ENCODE assay signal across 8 mouse cellular contexts in genomic region chr10:31606981-31607867, GRCm38 (mm10). TPM values are rescaled to one million over a fixed set of nuclear protein-coding genes. Genes with fewer than 3 reads are reported as not detected.
A peak's percentile ranks its signal among the peaks of the same experiment; 100 is the strongest.
DNase-seq lines count a peak whose midpoint lies in the region; ATAC-seq lines count a peak whose summit lies in the region.

No protein-coding gene starts in this region.

- ATAC-seq in forebrain, embryonic 14.5 days: no peak
- ATAC-seq in intestine, embryonic 16.5 days: peak; percentile 11; the same call in 1 of the 2 replicates

- DNase-seq in 3T3-L1 (ENCODE audit: low read depth, low spot score): peak; percentile 38
- peak; percentile 70 for DNase-seq in Muller cell, postnatal 12 days (ENCODE audit: inconsistent ontology term)
- DNase-seq in forebrain, embryonic 14.5 days (ENCODE audit: low spot score): peak; percentile 28
- DNase-seq in lung, postnatal 14 days: peak; percentile 23
- no peak for DNase-seq in frontal cortex, adult 2 months (ENCODE audit: extremely low spot score in 1 of 2, low spot score in 1 of 2)
- no peak for DNase-seq in right cerebral cortex, adult 18-20 months
- no peak for DNase-seq in thymus, adult 18-20 months

- peaks cover 14% of the 10 kb centered on the region for H3K4me1 ChIP-seq in forebrain, embryonic 14.5 days (ENCODE audit: control insufficient read depth, insufficient read depth, low read length)
- H3K4me1 ChIP-seq in intestine, embryonic 16.5 days (ENCODE audit: control insufficient read depth, insufficient read depth, low read length): peaks cover 22% of the 10 kb centered on the region

- H3K36me3 ChIP-seq in forebrain, embryonic 14.5 days (ENCODE audit: control insufficient read depth, insufficient read depth, low read length): no peaks in the 10 kb centered on the region
- no peaks in the 10 kb centered on the region for H3K36me3 ChIP-seq in intestine, embryonic 16.5 days (ENCODE audit: control insufficient read depth, insufficient read depth, low read length)

- no peak overlapping the region for H3K27ac ChIP-seq in forebrain, embryonic 14.5 days (ENCODE audit: low read depth, low read length)
- H3K27ac ChIP-seq in intestine, embryonic 16.5 days (ENCODE audit: low read length): peak overlapping the region; percentile 86

- H3K4me3 ChIP-seq in forebrain, embryonic 14.5 days (ENCODE audit: low read depth, low read length): peak overlapping the region; percentile 84
- H3K4me3 ChIP-seq in intestine, embryonic 16.5 days (ENCODE audit: low read length): peak overlapping the region; percentile 86

- WGBS in forebrain, embryonic 14.5 days: 17% methylated on average over 11 of the region's 11 CpGs
- WGBS in intestine, embryonic 16.5 days: 8% methylated on average over 11 of the region's 11 CpGs

- peak overlapping the region; percentile 79 for H3K4me2 ChIP-seq in forebrain, embryonic 14.5 days (ENCODE audit: low read length)
- H3K4me2 ChIP-seq in intestine, embryonic 16.5 days (ENCODE audit: low read depth, low read length): peak overlapping the region; percentile 80

- H3K9ac ChIP-seq in forebrain, embryonic 14.5 days (ENCODE audit: low read length): peak overlapping the region; percentile 94; the same call in 1 of the 2 replicates
- H3K9ac ChIP-seq in intestine, embryonic 16.5 days (ENCODE audit: low read depth, low read length): peak overlapping the region; percentile 97

- H3K27me3 ChIP-seq in forebrain, embryonic 14.5 days (replicated peaks; ENCODE audit: control insufficient read depth, insufficient read depth, low read length): 0 out of 2 replicates have a peak, but pooled peaks cover 4% of the 10 kb centered on the region
- no peaks in the 10 kb centered on the region for H3K27me3 ChIP-seq in intestine, embryonic 16.5 days (replicated peaks; ENCODE audit: control insufficient read depth, insufficient read depth, low read length)

- H3K9me3 ChIP-seq in forebrain, embryonic 14.5 days (replicated peaks; ENCODE audit: control insufficient read depth, low read length): no peaks in the 10 kb centered on the region
- H3K9me3 ChIP-seq in intestine, embryonic 16.5 days (ENCODE audit: control insufficient read depth, low read length): no peaks in the 10 kb centered on the region

RNA-seq across cellular contexts. Expression of gene Rnf217, which starts 1.8 kb away (rescaled TPM):
- 2.1 TPM in 2 replicates for polyA plus RNA-seq in forebrain, embryonic 14.5 days (2014; fragmentation: Nextera tagmentation; extraction: Ambion mirVana)
- polyA plus RNA-seq in intestine, embryonic 16.5 days (2015; fragmentation: Nextera tagmentation; extraction: Ambion mirVana): 0.97 and 1.1 TPM in 2 replicates
- 4.8 and 5.7 TPM in 2 replicates for polyA plus RNA-seq in frontal cortex, adult 2 months (2012; rRNA removed)

Comparison
In these comparisons a context has a peak if more than half of its experiments do, and no peak if none do; other contexts are left out.
1. DNase-seq: peak in 3T3-L1 (single experiment), Muller cell, postnatal 12 days (single experiment), forebrain, embryonic 14.5 days (single experiment) and lung, postnatal 14 days (single experiment); none in frontal cortex, adult 2 months (0 of 2), right cerebral cortex, adult 18-20 months (single experiment) and thymus, adult 18-20 months (0 of 2).